Mouse (Mus musculus) heart, embryonic 11.5 days (tissue): ENCODE data around the gene Olfr67. TPM values are rescaled to one million over a fixed set of nuclear protein-coding genes. Genes with fewer than 3 reads are reported as not detected.
A peak's percentile ranks its signal among the peaks of the same experiment; 100 is the strongest.
"Not testable (repeated sequence)": the region's sequence is repeated elsewhere in the genome, so short reads cannot be mapped to it uniquely, and the experiment has no call there.

Experiments used
- ATAC-seq: fragments of 200-750 bp; cut with Nextera tagmentation; replicated peaks from 2 replicates; pipeline ENCODE4 v1.8.0; 2017; ENCODE audit warnings: moderate library complexity; ENCODE audit not compliant: insufficient number of reproducible peaks, low FRiP score, low TSS enrichment
- H3K27ac ChIP-seq: fragments of 300-500 bp; sonication (generic); 2 replicates; pipeline ENCODE4 v1.5.1; 2014; ENCODE audit warnings: mild to moderate bottlenecking, low read depth, low read length
- H3K27me3 ChIP-seq: fragments of 300-500 bp; sonication (generic); 2 replicates; pipeline ENCODE4 v1.6.1; 2014; ENCODE audit warnings: mild to moderate bottlenecking, low read length, mixed read lengths; ENCODE audit not compliant: control insufficient read depth, insufficient read depth
- H3K36me3 ChIP-seq: fragments of 300-500 bp; sonication (generic); 2 replicates; pipeline ENCODE4 v1.6.1; 2014; ENCODE audit warnings: mild to moderate bottlenecking, low read length, moderate library complexity, mixed read lengths; ENCODE audit not compliant: control insufficient read depth, insufficient read depth
- H3K4me1 ChIP-seq: fragments of 300-500 bp; sonication (generic); 2 replicates; pipeline ENCODE4 v1.6.1; 2014; ENCODE audit warnings: low read length; ENCODE audit not compliant: control insufficient read depth, insufficient read depth
- H3K4me2 ChIP-seq: fragments of 300-500 bp; sonication (generic); 2 replicates; pipeline ENCODE4 v1.6.1; 2014; ENCODE audit warnings: mild to moderate bottlenecking, moderate library complexity
- H3K4me3 ChIP-seq: fragments of 300-500 bp; sonication (generic); 2 replicates; pipeline ENCODE4 v1.5.1; 2014; ENCODE audit warnings: low read depth, low read length
- H3K9ac ChIP-seq: fragments of 300-500 bp; sonication (generic); 2 replicates; pipeline ENCODE4 v1.6.1; 2014; ENCODE audit warnings: mild to moderate bottlenecking, low read depth, low read length, moderate library complexity
- H3K9me3 ChIP-seq: fragments of 300-500 bp; sonication (generic); replicated peaks from 2 replicates; pipeline ENCODE4 v1.6.1; 2016; ENCODE audit warnings: low read length; ENCODE audit not compliant: control insufficient read depth
- WGBS: fragments of 180-500 bp; shearing (Covaris S2); extraction: QIAGEN DNeasy Blood & Tissue Kit; methylation state at CpG from one replicate; pipeline ENCODE4 v1.1.7; 2014; ENCODE audit not compliant: insufficient replicate concordance; 5-methylcytosine and 5-hydroxymethylcytosine counted together
- polyA plus RNA-seq: library from polyadenylated mRNA; unstranded; fragments of >200 nt; fragmentation: Nextera tagmentation; extraction: Ambion mirVana; gene quantifications from 2 replicates; pipeline ENCODE4 v1.2.1, GENCODE M21; 2014

Gene Olfr67
- polyA plus RNA-seq, 1 experiment from 2014 or later = not detected

DNA sequence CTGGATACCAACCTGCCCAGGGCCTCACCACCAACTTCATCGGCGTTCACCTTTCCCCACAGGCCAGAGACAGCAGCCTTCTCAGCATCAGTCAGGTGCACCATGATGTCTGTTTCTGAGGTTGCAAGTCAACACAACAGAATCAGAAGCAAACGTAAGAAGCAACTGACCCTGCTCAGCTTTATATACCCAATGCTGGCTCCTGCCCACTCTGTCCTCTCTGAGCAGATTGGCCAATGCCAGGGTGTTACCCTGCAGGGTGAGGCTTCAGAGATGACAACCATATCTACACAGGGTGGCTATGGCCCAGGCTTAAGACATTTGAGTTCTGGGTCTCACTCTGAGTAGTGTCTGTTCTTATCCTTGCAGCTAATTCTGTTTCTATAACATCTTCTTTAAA lies 22.1 kb upstream of the Olfr67 start, which contains the start of gene Hbb-bt:
Hbb-bt (minus strand) TSS at position 231 of the 400 bp plus-strand sequence.
- Histone ChIP-seq H3K4me3 (no peak within 1 kb of the TSS), H3K9ac (no peak within 1 kb of the TSS), H3K27me3 (no peaks in the 10 kb centered on the region), H3K4me1 (peaks cover 5% of the 10 kb centered on the region; the same call in 1 of the 2 replicates), H3K36me3 (no peaks in the 10 kb centered on the region), H3K27ac (no peak within 1 kb of the TSS), H3K9me3 (no peaks in the 10 kb centered on the region), H3K4me2 (0 out of 2 replicates have a peak within 1 kb of the TSS, but pooled peaks have one; percentile 14)
- WGBS = 83% methylated on average over 3 of the region's 3 CpGs
- peak; percentile 92 for ATAC-seq

DNA sequence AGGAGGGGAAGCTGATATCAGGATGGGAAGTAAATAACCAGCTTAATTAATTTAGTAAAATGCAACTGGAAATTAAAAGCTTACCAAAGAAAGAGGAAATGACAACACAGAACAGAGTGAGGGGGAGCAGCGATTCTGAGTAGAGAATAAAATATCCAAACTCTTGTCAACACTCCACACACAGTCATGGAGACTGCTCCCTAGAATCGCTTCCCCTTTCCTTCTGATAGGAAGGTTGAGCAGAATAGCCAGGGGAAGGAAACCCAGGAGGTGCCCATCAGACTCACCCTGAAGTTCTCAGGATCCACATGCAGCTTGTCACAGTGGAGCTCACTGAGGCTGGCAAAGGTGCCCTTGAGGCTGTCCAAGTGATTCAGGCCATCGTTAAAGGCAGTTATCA lies 21.5 kb upstream of the Olfr67 start:
- not testable (repeated sequence) for H3K9me3 ChIP-seq, H3K27ac ChIP-seq, H3K4me3 ChIP-seq, H3K4me2 ChIP-seq, H3K36me3 ChIP-seq, ATAC-seq, H3K9ac ChIP-seq, H3K4me1 ChIP-seq, H3K27me3 ChIP-seq
- WGBS = no CpG with 5 or more reads among the region's 3 CpGs

DNA sequence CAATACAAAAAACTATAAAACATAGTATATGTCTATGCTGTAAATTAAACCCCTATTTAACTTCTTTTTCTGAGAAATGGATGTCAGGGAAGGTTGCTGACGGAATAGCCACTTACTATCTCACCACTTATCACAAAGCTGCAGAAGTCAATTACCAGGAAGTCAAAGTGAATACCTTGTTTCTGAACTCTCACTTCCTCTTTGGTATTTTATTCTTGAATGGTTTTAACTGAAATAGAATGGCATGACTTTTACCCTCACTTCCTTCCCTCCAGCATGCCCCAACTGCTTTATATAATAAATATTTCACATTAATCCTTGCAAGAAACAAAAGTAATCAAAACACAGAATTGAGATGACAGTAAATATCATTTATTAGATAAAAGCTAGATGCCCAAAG lies 20.6 kb upstream of the Olfr67 start:
- Histone ChIP-seq H3K36me3 (no peaks in the 10 kb centered on the region), H3K27ac (peak overlapping the region; percentile 50; the same call in 1 of the 2 replicates), H3K27me3 (no peaks in the 10 kb centered on the region), H3K4me2 (no peak overlapping the region), H3K9me3 (no peaks in the 10 kb centered on the region), H3K9ac (no peak overlapping the region), H3K4me1 (peaks cover 5% of the 10 kb centered on the region; the same call in 1 of the 2 replicates), H3K4me3 (peak overlapping the region; percentile 21; the same call in 1 of the 2 replicates)
- 37% methylated on average over 1 of the region's 1 CpGs for WGBS
- ATAC-seq = no peak

DNA sequence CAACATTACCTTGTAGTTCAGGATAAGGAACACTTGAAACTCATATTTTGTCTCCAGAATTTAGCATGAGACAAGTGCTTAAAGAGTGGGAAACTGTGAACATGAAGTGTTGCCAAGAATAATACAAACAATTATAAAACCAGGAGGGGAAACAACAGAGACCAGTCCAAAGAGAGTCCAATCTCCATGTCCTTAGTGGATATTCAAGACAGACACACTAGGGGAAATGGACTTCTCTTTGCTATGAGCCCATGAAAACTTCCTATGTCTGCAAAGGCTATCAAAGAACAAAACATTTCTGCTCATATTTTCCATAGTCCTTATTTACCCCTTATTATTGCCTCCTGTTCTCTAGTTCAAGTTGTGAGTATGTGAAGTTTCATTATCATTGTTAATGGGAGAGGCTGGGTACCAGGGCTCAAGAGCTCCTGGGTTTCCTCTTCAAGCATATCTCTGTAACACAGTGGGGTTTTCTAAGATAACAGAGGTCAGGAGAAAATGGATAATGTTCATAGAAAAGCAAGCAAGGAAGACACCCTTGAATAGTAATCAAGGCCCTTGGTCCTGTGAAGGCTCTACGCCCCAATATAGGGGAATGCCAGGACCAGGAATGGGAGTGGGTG lies 19.7 kb upstream of the Olfr67 start:
- Histone ChIP-seq H3K27ac (peak overlapping the region; percentile 68; the same call in 1 of the 2 replicates), H3K4me1 (peaks cover 5% of the 10 kb centered on the region; the same call in 1 of the 2 replicates), H3K27me3 (no peaks in the 10 kb centered on the region), H3K4me2 (no peak overlapping the region; the same call in 1 of the 2 replicates), H3K36me3 (no peaks in the 10 kb centered on the region), H3K9me3 (no peaks in the 10 kb centered on the region), H3K9ac (no peak overlapping the region), H3K4me3 (no peak overlapping the region)
- 40% methylated on average over 1 of the region's 1 CpGs for WGBS
- peak; percentile 39 for ATAC-seq

- H3K9me3 ChIP-seq = no peaks in the 10 kb centered on the region
- WGBS = 67% methylated on average over 3 of the region's 3 CpGs
- H3K27me3 ChIP-seq = no peaks in the 10 kb centered on the region
- no peak overlapping the region for H3K4me2 ChIP-seq
- no peak for ATAC-seq
- H3K9ac ChIP-seq = no peak overlapping the region
- H3K36me3 ChIP-seq = no peaks in the 10 kb centered on the region
- no peak overlapping the region; the same call in 1 of the 2 replicates for H3K27ac ChIP-seq
- H3K4me1 ChIP-seq = peaks cover 5% of the 10 kb centered on the region; the same call in 1 of the 2 replicates
- no peak overlapping the region for H3K4me3 ChIP-seq
Observed at GRCm38 (mm10) chr7:103810746-103811145, 19.1 kb upstream of the Olfr67 start.

GRCm38 (mm10) chr7:103810296-103810695 lies 18.7 kb upstream of the Olfr67 start:
- Histone ChIP-seq H3K4me3 (no peak overlapping the region), H3K4me2 (no peak overlapping the region), H3K27ac (0 out of 2 replicates have a peak overlapping the region, but pooled peaks have one; percentile 46), H3K4me1 (peaks cover 5% of the 10 kb centered on the region; the same call in 1 of the 2 replicates), H3K9ac (no peak overlapping the region), H3K36me3 (no peaks in the 10 kb centered on the region), H3K9me3 (no peaks in the 10 kb centered on the region), H3K27me3 (no peaks in the 10 kb centered on the region)
- 75% methylated on average over 1 of the region's 1 CpGs for WGBS
- ATAC-seq = no peak

DNA sequence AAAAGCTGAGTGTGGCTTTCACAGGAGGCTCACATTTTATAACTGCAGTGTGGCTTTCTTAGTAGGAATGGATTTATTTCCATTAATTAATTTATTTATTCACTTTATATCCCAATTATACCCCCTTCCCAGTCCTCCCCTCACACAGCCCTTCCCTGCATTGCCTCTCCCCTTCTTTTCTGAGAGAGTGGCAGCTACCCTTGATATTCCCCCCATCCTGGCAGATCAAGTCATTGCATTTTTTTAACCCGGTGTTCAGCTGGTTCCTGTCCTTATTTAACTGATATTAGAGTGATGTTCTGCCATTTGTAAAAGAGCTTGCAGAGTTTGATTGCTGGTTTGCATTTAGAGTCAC lies 18.2 kb upstream of the Olfr67 start:
- WGBS = 44% methylated on average over 1 of the region's 1 CpGs
- Histone ChIP-seq H3K36me3 (no peaks in the 10 kb centered on the region), H3K9ac (no peak overlapping the region), H3K4me3 (no peak overlapping the region), H3K4me1 (peaks cover 5% of the 10 kb centered on the region; the same call in 1 of the 2 replicates), H3K4me2 (no peak overlapping the region; the same call in 1 of the 2 replicates), H3K9me3 (no peaks in the 10 kb centered on the region), H3K27me3 (no peaks in the 10 kb centered on the region), H3K27ac (0 out of 2 replicates have a peak overlapping the region, but pooled peaks have one; percentile 46)
- ATAC-seq = no peak

DNA sequence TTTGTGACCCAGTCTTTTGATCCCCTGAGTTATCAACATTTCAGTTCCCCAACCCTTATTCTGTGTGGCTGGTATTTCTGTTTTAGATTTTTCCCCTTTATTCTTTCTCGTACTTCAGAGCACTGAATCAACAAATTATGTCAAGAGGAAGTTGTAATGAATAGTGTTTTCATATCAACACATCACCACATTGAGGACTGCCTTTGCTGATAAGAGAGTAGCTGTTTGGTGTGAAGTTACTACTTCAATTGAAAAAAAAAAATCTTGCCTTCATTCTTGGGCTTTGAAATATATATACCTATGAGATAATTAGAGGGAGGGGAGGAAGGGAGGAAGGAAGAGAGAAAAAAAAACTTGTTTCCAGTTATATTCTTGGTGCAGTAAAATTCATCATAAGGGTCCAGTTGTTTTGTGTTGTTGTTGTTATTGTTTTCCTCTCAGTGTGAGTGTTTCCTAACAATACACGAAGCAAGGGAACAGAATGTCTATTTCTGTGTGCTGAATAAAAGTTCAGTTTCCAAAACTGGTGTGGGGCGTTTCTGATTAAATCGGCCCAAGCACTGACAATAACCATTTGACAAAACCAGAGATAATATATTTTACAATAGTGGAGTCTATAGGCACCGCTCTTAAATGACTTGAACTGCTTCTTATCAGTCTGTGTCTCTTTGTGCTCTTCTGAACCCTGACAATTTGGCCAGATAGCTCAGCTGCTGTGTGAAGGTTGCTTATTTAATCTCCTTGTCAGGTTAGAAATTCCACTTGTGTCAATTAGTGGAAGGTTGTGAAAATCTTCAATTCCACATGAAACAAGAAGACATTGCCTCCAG lies 17.6 kb upstream of the Olfr67 start:
- ATAC-seq = no peak
- Histone ChIP-seq H3K9ac (no peak overlapping the region), H3K27me3 (no peaks in the 10 kb centered on the region), H3K4me1 (peaks cover 5% of the 10 kb centered on the region; the same call in 1 of the 2 replicates), H3K4me2 (no peak overlapping the region; the same call in 1 of the 2 replicates), H3K4me3 (no peak overlapping the region), H3K9me3 (no peaks in the 10 kb centered on the region), H3K36me3 (no peaks in the 10 kb centered on the region), H3K27ac (0 out of 2 replicates have a peak overlapping the region, but pooled peaks have one; percentile 46)
- WGBS = 17% methylated on average over 5 of the region's 5 CpGs
